Mouse (Mus musculus) duodenum, adult 2 months (tissue): ENCODE results near the gene Il34. TPM values are rescaled to one million over a fixed set of nuclear protein-coding genes. Genes with fewer than 3 reads are reported as not detected.

ENCODE experiments used
- polyA plus RNA-seq: library from polyadenylated mRNA; depleted of rRNA; stranded (reverse); fragments of >200 nt; gene quantifications from 2 replicates; pipeline ENCODE4 v1.2.3, GENCODE M21; 2012; ENCODE audit warnings: low replicate concordance; rRNA removed

Il34 gene
- polyA plus RNA-seq = 18.2 and 27.3 TPM in 2 replicates

GRCm38 (mm10) chr8:110805669-110806068, at the start of gene Il34:
TSS of gene Il34 (minus strand) at chr8:110805924.

DNA sequence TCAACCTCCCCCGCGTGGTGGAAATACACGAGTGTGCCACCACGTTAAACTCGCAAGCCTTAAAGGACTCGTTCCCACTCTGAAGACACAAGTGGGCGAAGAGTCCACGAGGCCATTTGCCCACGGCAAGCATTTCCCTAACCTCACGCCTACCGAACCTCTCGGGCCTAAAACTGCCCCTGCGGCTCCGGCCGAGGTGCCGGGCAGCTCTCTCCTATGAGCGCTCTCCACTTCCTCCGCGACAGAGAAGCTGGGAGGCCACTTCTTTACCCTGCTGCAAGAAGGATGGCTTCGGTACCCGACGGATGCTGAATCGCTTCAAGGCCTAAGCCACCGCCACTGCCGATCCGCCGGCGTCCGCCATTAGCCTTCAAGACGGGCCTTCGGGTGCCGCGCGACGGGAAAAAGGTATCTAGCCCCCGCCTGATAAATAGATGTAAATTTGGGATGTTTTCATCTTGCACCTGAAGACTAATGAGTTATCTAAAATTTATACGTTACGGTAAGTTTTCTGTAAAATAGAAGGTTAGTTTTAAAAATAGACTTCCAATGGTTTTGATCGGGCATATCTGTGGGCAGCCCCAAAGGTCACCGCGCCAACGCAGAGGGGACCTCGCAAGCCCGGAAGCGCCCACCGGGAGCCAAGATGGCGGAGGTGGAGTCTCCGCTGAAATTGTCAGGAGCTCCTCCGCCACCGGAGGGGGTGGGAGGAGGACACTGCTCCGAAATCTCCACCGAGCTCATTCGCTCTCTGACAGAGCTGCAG, 40.9 kb upstream of the Il34 start, which contains the start of the genes Cog4 and Sf3b3:
Gene Cog4, plus strand, starts transcription at position 196 of the 766 bp plus-strand sequence.
Gene Sf3b3, minus strand, starts transcription at position 383 of the 766 bp plus-strand sequence.

DNA sequence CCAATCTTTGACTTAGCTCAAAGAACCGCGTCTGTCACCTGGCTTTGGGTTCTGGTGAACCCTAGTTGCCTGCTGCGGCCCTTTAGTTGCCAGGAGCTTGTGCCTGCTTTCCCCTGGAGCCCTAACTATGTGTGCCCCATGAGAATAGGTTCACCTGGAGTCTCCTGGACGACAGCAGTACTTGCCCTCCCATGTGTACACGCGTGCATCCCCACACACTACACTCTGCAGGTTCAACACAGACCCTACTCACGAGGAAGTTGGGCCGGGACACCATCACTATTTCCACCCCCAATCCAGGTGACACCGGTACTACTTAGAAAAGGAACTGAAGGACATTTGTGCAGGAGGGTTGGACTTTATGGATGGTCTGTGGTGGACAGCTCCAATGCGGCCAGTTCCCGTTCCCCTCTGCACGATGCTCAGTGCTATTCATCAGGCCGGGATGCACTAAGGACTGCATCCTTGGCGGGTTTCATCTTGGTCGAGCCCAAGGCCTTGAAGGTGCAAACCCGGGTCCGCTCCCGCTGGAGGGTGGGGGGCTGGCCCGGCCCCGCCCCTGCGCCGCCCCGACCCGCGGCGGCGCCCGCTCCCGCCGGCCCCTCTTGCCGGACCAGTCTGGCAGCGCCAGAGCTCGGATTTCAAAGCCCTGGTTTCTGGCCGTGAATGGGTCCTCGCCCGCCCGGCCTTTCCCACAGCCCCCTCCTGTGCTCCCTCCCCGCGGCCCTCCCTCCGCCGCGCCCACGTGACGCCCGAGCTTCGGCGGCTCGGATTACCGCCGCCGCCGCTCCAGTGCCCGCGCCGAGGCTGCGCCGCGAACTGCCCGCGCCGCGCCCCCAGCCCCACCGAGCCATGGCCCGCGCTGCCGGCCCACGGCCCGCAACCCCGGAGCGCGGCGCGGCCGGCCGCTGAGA, 84.8 kb downstream of the Il34 start, which contains the start of gene Mtss1l:
Gene Mtss1l, plus strand, starts transcription at position 792 of the 914 bp plus-strand sequence.

Other genes with a start within 250 kb of the Il34 start
- 25.2 and 26.4 TPM in 2 replicates for gene Vac14, start 187.3 kb downstream of the Il34 start, polyA plus RNA-seq
- gene Mtss1l, start 84.4 kb downstream of the Il34 start, polyA plus RNA-seq = 15.4 and 29.1 TPM in 2 replicates
- gene Cog4, start 40.7 kb upstream of the Il34 start, polyA plus RNA-seq = 15.1 and 20.0 TPM in 2 replicates
- gene Sf3b3, start 40.9 kb upstream of the Il34 start, polyA plus RNA-seq = 7.9 and 12.4 TPM in 2 replicates
- gene Fuk, start 96.6 kb upstream of the Il34 start, polyA plus RNA-seq = 21.9 and 35.1 TPM in 2 replicates
- gene St3gal2, start 114.0 kb upstream of the Il34 start, polyA plus RNA-seq = 3.6 and 5.6 TPM in 2 replicates
- 4.9 and 13.8 TPM in 2 replicates for gene Ddx19a, start 191.9 kb upstream of the Il34 start, polyA plus RNA-seq
- gene Ddx19b, start 225.8 kb upstream of the Il34 start, polyA plus RNA-seq = 0.46 and 1.3 TPM in 2 replicates
- gene Aars, start 227.2 kb upstream of the Il34 start, polyA plus RNA-seq = 14.0 and 14.7 TPM in 2 replicates